Mouse (Mus musculus) c-Kit-negative CD71-positive TER-119-positive erythroid progenitor cells, embryonic 14.5 days (primary cell): ENCODE data around the gene Ttll7.

Experiments used
- DNase-seq: peaks from one replicate; pipeline ENCODE4 v3.0.0-alpha.2; 2013; ENCODE audit warnings: low read depth, low spot score

Gene Ttll7

DNA sequence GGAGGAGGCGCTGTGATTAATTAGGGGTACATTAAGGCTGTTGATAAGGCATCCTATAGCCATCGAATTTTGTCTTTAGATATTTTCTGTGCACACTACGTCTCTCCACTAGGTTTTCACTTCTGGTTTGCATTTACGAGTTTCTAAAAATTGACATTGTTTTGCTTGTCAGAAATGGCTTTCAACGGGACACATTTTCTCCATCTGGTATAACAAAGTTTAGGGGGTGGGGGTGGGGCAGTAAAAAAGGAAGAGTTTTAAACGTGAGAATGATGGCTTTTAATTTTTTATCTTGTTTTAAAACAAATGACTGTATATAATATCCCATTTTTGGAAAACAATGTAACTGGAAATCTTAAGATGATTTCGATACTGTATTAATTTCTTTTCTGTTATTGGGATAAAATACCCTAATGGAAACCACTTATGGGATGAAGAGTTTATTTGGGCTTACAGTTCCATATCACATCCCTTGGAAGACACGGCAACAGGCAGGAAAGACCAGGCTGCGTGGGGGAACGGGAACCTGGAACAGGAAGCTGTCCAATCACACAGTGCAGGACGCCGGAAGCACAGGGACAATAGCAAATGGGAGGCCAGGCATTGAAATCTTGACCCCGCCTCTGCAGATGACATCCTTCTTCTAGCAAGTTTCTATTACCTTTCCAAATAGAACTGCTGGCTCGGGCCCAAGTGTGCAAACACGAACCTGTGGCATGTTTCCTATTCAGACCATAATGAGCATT is 142.7 kb downstream of the Ttll7 start:
- DNase-seq, result no peak

DNA sequence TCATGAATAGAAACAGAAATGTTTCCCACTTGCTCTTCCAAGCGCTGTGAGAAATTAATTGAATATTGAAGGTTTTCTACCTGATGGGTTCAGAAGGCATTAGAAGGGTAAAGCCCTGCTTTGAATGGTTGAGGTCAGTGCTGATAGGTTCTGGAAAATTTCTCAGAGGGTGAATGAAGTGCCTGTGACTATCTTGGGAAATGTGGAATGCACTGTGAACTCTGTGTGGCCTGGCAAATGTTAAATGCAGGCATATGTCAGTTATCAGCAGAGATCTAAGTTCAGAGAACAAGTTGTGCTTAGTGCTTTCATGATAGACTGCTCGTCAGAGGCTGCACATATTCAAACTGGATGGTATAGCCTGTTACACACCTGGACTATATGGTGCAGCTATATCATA is 147.0 kb downstream of the Ttll7 start:
- no peak for DNase-seq

DNA sequence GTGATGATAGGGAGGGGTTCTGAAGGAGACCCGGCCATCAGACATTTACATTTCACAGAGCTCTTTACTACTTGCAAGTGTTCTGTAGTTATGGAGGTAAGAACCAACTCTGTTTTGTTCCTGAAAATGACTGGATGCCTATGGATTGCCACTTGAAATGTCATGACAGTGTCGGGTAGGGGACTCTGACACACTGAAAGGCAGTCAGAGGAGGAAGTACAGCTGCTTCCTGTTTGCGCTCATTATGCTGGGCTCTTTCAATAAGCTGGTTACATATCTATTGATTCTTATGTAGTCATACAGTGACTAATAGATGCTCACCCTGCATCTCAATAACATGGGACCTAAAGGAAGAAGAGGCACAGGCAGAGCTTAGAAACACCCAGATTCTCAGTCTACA is 148.8 kb downstream of the Ttll7 start:
- DNase-seq, result no peak

DNA sequence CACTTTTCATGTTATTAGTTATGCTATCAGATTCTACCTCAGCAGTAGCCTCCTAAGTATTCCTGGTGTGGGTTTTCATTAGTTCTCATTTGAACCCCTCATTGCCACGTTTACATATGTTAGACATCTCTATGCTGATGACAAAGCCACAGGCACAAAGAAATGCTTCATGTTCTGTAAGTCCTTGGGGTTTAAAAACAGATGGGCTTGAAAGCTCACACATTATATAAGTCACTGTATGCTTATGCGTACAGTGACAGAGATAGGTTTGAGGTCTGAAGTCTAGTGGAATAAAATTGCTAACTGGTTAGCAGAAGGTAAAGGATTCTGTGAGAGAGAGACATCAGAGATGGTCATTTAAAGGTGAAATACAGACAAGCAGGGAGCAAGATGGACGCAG is 149.4 kb downstream of the Ttll7 start:
- DNase-seq, result no peak

DNA sequence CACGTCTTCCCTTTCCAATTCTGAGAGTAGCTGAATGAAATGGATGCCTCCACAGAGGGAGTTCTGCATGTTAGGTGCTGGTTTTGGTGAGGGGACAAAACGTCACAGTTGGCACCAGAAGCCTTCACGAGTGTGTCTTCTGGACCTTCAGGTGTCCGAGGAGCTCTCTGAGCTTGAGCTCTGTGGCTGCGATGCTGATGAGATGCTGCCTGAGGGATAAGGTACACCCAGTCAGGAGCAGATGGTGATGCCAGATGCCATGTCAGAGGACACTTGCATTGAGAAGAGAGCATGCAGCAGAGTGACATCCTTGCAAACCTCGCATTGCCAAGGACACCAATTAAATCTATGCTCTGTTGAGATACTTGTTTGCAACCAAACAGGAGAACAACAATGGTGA is 164.3 kb downstream of the Ttll7 start:
- DNase-seq, result no peak

DNA sequence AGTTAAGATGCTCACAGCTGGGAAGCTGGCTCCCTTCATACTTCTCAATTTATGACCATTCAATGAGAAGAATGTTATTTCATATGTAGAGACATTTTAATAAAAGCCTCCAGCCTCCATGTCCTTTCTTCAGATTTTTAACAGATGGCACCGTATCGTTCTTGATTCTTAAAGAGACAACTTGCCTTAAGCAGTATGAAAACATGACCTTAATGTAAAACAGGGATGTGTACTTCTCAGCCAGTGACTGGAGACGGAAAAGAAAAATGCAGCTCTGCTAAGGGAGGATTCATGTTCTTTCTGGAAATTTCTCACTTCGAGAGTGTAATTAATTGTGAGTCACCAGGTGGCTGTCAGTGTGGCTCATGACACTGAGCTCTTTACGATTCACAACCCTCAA is 167.3 kb downstream of the Ttll7 start:
- DNase-seq, result no peak

DNA sequence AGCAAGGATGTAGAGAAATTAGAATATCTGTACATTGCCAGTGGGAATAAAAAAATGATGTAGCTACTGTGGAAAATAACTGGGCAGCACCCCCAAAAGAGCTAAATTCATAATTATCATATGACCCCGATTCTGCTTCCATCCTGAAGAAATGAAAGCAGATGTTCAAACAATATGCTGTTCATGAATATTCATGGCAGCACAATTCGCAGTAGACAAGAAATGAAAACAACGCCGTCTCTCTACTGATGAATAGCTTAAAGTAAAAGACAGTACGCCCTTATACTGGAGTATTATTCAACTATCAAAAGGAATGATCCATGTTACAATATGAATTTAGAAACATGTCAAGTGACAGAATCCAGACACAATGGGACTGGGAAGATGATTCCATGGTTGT is 174.1 kb downstream of the Ttll7 start:
- no peak for DNase-seq

DNA sequence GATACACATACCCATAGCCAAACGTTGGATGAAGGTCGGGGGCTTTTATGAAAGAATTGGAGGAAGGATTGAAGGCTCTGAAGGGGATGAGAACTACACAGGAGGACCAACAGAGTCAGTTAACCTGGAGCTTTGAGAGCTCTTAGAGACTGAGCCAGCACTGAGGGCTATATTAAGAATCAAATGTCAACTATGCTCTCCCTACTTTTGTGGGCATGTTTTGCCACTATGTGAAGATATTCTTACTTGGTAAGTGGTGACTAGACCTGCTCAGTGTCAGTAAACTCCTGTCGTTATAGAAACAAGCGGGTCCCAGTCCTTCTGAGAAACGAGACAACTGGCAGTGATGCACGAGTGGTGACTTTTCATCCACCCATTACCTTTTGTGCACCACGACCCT is 176.2 kb downstream of the Ttll7 start:
- DNase-seq, result no peak

DNA sequence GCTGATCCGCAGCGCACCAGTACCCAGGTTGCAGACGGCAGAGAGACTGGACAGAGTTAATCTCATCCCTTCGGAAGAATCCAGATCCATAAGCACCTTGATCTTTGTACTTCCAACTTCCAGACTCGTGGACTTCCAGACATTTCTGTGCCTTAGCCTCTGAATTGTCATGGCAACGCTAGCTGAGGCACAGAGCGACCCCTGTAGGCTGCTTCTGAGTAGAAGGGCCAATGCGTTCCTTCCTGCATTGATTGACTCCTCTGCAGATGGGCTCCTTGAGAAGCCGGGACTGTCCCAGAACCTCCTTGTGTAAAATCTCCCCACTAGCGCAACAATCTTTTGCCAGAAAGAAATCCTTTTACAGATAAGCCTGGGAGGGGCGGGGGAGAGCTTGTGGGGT is 177.6 kb downstream of the Ttll7 start:
- DNase-seq, result no peak

DNA sequence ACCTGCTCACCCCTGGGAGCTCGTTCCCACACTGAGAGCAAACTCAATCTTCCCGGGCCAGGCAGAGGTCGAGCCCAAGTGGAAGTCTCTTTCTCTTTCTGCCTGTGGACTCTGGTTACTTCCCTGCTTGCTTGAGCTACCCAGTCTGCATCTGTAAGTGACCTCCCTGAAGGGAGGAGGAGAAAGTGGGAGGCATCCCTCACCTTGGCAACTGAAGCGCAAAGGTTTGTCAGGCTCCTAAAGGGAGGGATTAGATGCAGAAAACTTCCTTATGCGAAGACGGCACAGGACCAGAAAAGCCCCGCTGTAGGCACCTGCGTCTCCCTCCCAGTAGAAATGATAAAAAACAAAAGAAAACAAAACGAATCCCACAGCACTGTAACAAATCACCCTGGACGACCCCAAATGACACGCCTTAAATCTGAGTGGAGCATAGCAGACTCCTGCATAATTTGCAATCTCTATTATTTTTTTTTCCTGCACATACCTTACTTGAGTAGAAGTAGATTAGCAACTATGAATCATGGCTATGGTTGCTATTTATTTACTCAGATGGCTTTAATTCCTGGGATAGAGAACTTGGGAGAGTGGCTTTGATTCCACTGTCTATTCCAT is 178.2 kb downstream of the Ttll7 start:
- no peak for DNase-seq
